Mouse (Mus musculus): Measurements from ENCODE around the gene Anxa9.

The Anxa9 gene

DNA sequence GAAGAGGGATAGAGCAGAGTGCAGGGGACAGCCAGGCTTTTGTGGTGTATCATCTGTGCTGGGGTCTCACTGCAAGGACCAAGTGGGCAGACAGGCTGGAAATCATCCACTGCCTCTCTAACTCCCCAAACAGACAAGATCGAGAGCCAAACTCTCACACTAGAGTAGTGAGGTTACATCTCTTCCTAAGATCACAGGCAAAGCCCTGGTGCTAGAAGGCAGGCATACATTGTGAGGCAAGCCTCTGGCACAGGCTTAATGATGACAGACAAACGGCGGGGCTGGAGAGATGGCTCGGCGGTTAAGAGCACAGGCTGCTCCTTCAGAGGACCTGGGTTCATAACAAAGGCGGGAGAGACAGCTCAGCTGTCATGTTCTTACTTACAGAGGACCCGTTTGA lies 6.5 kb upstream of the Anxa9 start:
- DNase-seq, result no peak

DNA sequence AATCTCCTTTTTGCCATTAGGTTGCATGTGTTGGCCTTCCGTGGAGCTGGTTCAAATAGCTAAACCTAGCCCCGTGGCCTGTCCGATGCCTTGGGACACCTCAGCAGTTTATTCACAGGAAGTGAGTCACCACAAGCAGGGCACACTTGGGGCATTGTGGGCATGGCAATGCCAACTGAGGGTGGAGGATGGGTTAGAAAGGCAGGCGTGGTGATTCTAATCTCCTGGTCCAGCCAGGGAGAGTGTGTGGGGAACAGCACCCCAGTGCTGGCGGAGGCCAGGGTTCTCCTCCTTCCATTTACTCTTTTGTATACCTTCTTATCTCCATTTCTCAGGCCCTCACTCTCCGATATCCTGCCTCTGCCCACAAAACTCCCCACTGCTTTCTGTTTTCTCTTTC lies 5.6 kb upstream of the Anxa9 start:
- DNase-seq, result no peak

GRCm38 (mm10) chr3:95310968-95311882 lies 4.2 kb upstream of the Anxa9 start:
- DNase-seq, result peak; percentile 75

- no peak for DNase-seq
These were observed 3.5 kb upstream of the Anxa9 start for GRCm38 (mm10) chr3:95310496-95310895.

DNA sequence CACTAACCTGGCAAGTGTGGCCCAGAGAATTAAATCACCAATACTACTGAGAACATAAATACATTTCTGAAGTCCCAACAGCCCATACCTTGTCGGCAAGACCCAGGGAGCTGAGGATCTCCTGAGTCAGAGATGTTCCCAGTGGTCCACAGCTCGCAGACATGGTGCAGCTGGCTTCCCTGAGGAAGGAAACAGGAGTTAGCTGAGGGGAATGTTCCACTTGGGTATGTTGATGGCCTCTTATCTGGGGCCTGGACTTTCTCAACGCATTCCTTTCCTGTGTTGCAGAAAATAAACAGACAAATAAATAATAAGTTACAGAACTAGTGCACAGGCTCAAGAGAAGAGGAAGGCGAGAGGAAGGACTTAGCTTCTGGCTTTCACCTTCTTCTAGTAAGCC lies 732 bp downstream of the Anxa9 start:
- DNase-seq, result no peak

GRCm38 (mm10) chr3:95301204-95301796 lies 5.7 kb downstream of the Anxa9 start:
- DNase-seq, result no peak

DNA sequence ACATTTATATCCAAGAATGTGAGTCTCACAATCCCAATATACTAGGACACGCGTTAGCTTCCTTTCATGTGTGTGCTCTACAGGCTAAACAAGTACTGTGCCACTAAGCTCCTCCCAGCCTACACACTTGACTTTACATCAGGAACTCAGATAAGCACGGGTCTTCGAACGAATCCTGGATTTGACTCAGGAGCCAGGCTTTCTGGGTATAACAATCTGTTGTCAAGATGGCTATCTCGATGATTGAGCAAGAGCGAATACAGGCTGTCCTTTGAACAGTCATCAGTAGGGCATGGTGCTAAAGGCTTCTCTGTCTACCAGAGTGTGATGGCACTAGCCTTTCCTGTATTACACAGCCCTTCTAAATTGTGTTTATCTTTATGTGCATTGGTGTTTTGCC lies 9.0 kb downstream of the Anxa9 start:
- no peak for DNase-seq

DNA sequence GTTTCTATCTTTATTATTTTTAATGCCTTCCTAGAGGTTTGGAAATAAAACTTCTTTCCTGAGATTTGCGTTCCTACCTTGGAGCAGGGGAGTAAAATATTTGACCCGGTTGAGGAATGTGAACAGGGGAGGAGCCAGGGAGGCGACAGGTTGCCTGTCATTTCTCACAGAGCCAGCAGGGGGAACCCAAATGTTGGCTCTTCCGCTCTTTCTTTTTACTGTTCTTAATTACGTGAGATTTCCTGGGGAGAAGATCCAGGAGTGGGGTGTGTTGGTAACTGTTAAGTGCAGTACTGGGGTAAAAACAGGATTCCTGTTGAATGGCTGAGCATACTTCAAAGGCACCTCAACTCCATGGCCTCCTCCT lies 10.9 kb downstream of the Anxa9 start:
- DNase-seq, result no peak

DNA sequence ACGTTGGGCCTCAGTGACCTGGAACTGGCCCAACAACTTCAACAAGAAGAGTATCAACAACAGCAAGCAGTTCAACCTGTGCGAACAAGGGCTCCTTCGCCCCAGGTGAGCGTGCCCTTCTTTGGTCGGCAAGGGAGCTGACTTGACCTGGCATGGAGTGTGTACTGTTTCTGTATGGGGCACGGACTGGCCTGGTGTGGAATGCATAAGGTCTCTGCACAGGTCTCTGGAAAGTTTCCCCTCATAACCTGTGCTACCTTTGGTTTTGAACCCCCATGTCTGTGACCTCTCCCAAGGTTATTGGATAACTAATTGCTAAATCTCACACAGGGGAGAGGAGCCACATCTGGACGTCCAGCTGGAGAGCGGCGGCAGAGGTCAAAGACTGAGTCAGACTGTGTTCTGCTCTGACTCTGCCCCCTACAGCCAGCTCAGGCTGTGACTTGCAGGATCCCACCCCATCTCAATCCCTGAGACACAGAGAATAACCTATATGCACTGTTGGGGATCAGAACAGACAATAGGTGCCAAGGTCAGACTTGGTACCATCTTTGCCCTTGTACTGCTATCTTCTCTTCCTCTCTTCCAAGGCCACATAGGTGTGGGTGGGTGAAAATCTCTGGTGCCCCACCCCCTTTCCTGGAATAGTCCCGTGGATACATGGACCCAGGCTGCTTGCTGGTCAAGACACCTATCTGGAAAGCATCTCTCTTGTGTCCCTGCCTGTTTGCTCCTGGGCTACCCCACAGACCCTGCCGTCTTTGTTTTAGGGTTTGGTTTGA lies 11.5 kb downstream of the Anxa9 start:
- DNase-seq, result no peak

DNA sequence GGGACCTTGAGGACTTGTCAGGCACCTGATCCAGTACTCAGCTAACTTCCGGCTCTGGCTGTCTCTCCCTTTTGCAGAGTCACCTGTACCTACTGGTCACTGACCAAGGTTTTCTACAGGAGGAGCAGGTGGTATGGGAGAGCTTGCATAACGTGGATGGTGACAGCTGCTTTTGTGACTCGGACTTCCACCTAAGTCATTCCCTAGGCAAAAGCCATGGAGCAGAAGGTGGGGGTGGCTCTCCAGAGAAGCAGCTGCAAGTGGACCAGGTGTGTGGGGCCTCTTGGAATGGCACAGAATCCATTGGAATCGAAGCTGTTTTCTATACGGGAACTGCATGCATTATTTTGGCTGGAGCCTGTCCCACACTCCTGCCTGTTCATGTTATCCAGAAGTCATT lies 12.3 kb downstream of the Anxa9 start:
- DNase-seq, result no peak

DNA sequence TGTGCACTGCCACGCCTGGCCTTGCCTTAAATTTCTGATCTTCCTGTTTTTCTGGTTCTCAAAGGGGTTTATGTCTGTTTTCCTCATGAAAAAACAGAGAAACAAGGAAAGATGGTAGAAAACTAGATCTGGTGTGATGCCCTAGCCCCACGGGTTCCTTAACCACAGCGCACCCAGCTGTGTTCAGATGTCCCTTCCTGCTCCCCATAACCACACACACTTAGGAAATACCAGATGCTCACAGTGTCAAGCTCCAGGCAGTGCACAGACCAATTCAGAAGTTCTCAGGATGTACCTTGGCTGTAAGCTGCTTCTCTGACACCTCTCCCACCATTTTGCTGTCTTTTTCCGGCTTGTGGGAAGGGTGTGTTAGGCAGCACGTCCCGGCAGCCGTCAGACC lies 12.7 kb downstream of the Anxa9 start:
- DNase-seq, result no peak

- DNase-seq, result no peak
These were observed 13.4 kb downstream of the Anxa9 start for GRCm38 (mm10) chr3:95293537-95293936.

GRCm38 (mm10) chr3:95292899-95293298 lies 14.1 kb downstream of the Anxa9 start:
- DNase-seq, result peak; percentile 15

- DNase-seq, result no peak
These were observed 15.9 kb downstream of the Anxa9 start for GRCm38 (mm10) chr3:95291041-95291440.

- peak; percentile 45 for DNase-seq
These were observed 16.8 kb downstream of the Anxa9 start for GRCm38 (mm10) chr3:95290156-95290555.

- DNase-seq, result peak; percentile 92
These were observed 17.6 kb downstream of the Anxa9 start for GRCm38 (mm10) chr3:95289419-95289818.

- no peak for DNase-seq
These were observed 19.4 kb downstream of the Anxa9 start for GRCm38 (mm10) chr3:95287541-95287940.

DNA sequence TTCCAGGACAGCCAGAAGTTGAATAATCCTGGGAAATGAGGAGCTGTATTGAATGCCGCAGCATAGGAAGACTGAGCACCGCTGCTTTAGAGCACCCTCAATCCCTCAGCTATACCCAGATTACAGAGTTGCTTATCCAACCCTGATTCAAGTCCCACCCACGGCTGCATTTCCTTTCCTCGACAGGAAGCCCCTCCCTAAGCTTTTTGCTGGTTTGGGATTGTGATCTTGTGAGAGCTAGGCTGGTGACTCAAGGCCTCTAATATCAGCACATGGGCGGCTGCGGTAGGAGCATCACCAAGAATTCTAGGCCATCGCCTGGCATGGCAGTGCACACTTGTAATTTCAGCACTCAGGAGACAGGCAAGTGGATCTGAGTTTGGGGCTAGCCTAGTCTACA lies 20.5 kb downstream of the Anxa9 start:
- DNase-seq, result no peak

- DNase-seq, result no peak
These were observed 21.0 kb downstream of the Anxa9 start for GRCm38 (mm10) chr3:95286011-95286410.

- DNase-seq, result no peak
These were observed 21.6 kb downstream of the Anxa9 start for GRCm38 (mm10) chr3:95285390-95285789.

DNA sequence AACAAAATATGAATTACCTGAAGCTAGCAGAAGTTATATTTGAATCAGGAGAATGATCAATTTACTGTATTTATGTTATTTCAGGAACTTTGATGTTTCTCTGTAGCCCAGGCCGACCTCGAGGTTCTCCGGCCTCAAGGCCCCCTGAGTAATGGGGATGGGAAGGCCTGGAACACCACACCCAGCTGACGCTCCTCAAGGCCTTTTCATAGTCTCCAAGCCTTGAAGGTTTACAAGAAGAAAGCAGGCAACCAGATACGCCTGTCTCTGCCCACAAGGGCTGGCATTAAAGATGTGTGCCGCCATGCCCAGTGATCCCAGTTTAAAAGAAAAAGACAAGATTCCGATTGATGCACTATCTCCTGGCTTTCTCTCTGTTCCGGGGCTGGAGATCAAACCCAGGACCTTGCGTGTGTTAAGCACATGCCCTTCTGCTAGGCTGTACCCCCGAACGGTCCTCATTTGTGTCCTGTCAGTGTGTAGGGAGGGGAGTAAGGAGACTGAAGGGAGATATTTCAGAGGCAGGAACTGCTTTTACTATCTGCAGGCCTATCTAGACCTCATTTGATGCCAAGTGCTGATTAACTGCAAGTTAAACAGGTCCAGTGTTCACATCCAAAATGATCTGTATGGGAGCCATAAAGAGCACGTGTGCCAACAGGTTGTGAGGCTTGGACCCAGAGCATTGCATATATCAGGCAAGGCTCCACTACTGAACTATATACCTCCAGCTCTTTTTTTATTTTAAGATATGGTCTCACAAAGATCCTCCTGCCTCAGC lies 22.3 kb downstream of the Anxa9 start:
- no peak for DNase-seq

DNA sequence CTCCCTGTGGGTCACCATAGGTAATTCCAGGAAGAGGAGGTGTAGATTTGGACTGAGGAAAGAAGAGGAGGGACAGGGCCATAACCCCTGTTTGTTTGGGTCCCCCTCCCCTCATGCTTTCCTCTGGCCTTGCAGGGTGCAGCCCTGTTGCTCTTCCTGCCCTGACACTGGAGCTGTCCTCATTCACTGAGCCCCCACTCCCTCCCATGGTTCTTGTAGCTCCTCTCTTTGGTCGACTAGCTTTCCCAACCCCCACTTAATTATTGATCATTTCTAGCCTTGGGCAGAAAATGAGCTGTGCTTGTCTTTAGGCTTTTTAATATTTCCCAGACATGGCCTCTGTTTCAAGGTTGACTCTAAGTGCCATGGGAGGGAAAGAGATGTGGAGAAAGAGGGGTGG lies 22.9 kb downstream of the Anxa9 start:
- peak; percentile 55 for DNase-seq

DNA sequence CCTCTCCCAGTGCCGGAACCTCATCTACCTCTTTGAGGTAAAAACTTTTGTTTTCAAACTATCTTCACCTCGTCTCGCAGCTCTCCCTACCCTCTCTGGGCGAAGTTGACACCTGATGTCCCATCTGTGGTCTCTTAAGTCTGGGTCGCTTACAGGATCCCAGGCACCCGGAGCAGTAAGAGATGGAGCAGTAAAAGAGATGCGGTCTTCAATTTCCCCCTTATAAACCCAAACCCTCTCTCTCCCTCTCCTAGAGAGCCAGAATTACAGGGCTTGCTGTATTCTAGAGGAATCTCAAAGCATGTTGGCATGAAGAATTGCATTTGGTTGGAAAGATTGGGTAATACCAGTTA lies 23.4 kb downstream of the Anxa9 start:
- no peak for DNase-seq

All from cerebellum, adult 9-11 months (tissue).